Mouse (Mus musculus) E14TG2a.4 (cell line): ENCODE results near the gene Wbp1l.

Source experiments
- CTCF ChIP-seq: conservative IDR thresholded peaks from 2 replicates; pipeline ENCODE4 v1.5.1; 2014; ENCODE audit warnings: low read length
- NANOG ChIP-seq: IDR thresholded peaks from 2 replicates; pipeline ENCODE4 v1.6.1; 2014; ENCODE audit warnings: borderline replicate concordance, low read length, mixed read lengths
- POU5F1 ChIP-seq: IDR thresholded peaks from 2 replicates; pipeline ENCODE4 v1.6.1; 2014; ENCODE audit warnings: low read length, borderline replicate concordance

DNA sequence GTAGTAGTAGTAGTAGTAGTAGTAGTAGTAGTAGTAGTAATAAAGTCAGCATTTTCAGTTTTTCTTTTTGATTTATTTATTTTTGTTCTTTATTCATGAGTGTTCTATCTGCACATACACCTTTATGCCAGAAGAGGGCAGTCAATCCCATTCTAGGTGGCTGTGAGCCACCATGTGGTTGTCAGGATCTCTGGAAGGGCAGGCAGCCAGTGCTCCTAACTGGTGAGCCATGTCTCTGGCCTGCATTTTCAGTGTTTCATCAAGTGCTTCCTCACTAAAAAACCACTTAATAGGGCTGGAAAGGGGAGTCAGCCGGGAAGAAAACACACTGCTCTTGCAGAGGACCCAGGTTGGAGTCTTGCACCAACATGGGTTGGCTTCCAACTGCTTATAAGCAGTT lies 36.8 kb upstream of the Wbp1l start:
- TF ChIP-seq CTCF (peak; percentile 69), POU5F1 (no peak), NANOG (no peak)
